In the genomic region with DNA sequence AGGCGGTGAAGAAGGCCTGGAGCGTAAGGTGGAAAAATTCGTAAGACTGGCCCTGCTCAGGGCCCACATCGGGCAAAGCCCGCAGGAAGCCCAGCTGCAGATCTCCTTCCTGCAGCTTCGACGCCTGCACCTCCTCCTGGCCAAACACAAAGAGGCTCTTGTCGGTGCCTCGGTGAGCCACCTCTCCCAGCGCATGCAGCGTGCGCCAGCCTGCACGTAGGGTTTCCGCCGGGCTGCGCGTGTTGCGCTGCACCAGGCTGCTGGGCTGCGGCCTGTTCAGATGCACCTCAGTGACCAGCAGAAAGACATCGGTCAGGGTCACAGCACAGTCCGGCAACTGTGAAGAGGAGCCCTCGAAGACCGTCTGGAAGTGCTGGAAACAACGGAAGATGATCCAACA, we compare ENCODE assay signal across 14 mouse cellular contexts. TPM values are rescaled to one million over a fixed set of nuclear protein-coding genes. Genes with fewer than 3 reads are reported as not detected.
DNase-seq lines count a peak whose midpoint lies in the region; ATAC-seq lines count a peak whose summit lies in the region.
"Had no signal": no experiment of that assay in that cellular context is flagged by ENCODE, and none has a peak within 500 bp of the region (broad histone marks: within the 10 kb centered on the region; RNA-seq: fewer than 3 reads in every experiment).

No protein-coding gene starts in this region.

- H3K27ac ChIP-seq in embryonic facial prominence, embryonic 13.5 days: no peak overlapping the region
- H3K27ac ChIP-seq: intestine, embryonic 15.5 days; limb, embryonic 15.5 days had no signal

- peak overlapping the region; percentile 31 for H3K4me2 ChIP-seq in embryonic facial prominence, embryonic 13.5 days
- H3K4me2 ChIP-seq: intestine, embryonic 15.5 days; limb, embryonic 15.5 days had no signal

- H3K9me3 ChIP-seq in embryonic facial prominence, embryonic 13.5 days: no peaks in the 10 kb centered on the region
- H3K9me3 ChIP-seq: intestine, embryonic 15.5 days; limb, embryonic 15.5 days had no signal

- H3K36me3 ChIP-seq in embryonic facial prominence, embryonic 13.5 days: 0 out of 2 replicates have a peak, but pooled peaks cover 2% of the 10 kb centered on the region

- no peak overlapping the region for H3K4me3 ChIP-seq in embryonic facial prominence, embryonic 13.5 days
- H3K4me3 ChIP-seq: intestine, embryonic 15.5 days; limb, embryonic 15.5 days had no signal

- H3K4me1 ChIP-seq in embryonic facial prominence, embryonic 13.5 days: peaks cover 28% of the 10 kb centered on the region

- DNase-seq in embryo, embryonic 11 days: peak; percentile 14
- DNase-seq in embryo, embryonic 10 days (ENCODE audit: low spot score): no peak
- peak; percentile 12 to 24 for DNase-seq in kidney, postnatal 4 days
- DNase-seq in kidney, postnatal 14 days: no peak
- DNase-seq in neural tube, embryonic 10.5 days (ENCODE audit: extremely low spot score, low spot score): peak; percentile 23
- DNase-seq in frontal cortex, adult 2 months (ENCODE audit: extremely low spot score in 1 of 2, low spot score in 1 of 2): no peak
- no peak for DNase-seq in thymus, postnatal 10 days (ENCODE audit: low spot score in 2 of 2)
- DNase-seq: adrenal gland, postnatal 36 days; cerebellum, adult 18-20 months; gastrocnemius, postnatal 36 days; thymus, adult 2 months had no signal

- WGBS in embryonic facial prominence, embryonic 13.5 days: 48% methylated on average over 24 of the region's 24 CpGs

- peaks cover 26% of the 10 kb centered on the region for H3K27me3 ChIP-seq in embryonic facial prominence, embryonic 13.5 days

- no peak for ATAC-seq in embryonic facial prominence, embryonic 13.5 days (ENCODE audit: insufficient number of reproducible peaks, insufficient read depth, low FRiP score, low TSS enrichment, low read depth)
- ATAC-seq: intestine, embryonic 15.5 days had no signal

- H3K9ac ChIP-seq in embryonic facial prominence, embryonic 13.5 days: no peak overlapping the region
- H3K9ac ChIP-seq: intestine, embryonic 15.5 days; limb, embryonic 15.5 days had no signal

RNA-seq across cellular contexts. Expression of a gene that starts 28.7 kb away (rescaled TPM):
- 4.9 and 7.2 TPM in 2 replicates for polyA plus RNA-seq in embryonic facial prominence, embryonic 13.5 days (2015; fragmentation: Nextera tagmentation; extraction: Ambion mirVana)
- polyA plus RNA-seq in frontal cortex, adult 2 months (2012; rRNA removed): 4.7 and 5.2 TPM in 2 replicates

RNA-seq across cellular contexts. Expression of a gene that starts 49.0 kb away (rescaled TPM):
- polyA plus RNA-seq in embryonic facial prominence, embryonic 13.5 days (2015; fragmentation: Nextera tagmentation; extraction: Ambion mirVana): 9.9 and 10.8 TPM in 2 replicates
- polyA plus RNA-seq in frontal cortex, adult 2 months (2012; rRNA removed): 15.2 and 17.5 TPM in 2 replicates

Comparison
In these comparisons a context has a peak if more than half of its experiments do, and no peak if none do; other contexts are left out.
1. DNase-seq: peak in embryo, embryonic 11 days (single experiment), kidney, postnatal 4 days (2 of 2) and neural tube, embryonic 10.5 days (single experiment); none in embryo, embryonic 10 days (single experiment), kidney, postnatal 14 days (single experiment), frontal cortex, adult 2 months (0 of 2) and thymus, postnatal 10 days (0 of 2).